Mouse (Mus musculus) midbrain, embryonic 12.5 days (tissue): ENCODE data around the gene Cdyl. TPM values are rescaled to one million over a fixed set of nuclear protein-coding genes. Genes with fewer than 3 reads are reported as not detected.

Source experiments
- ATAC-seq: fragments of 200-750 bp; cut with Nextera tagmentation; 2 replicates; pipeline ENCODE4 v1.8.0; 2017; ENCODE audit warnings: low read depth, moderate TSS enrichment, moderate library complexity; ENCODE audit not compliant: low FRiP score
- H3K27ac ChIP-seq: fragments of 300-500 bp; sonication (generic); replicated peaks from 2 replicates; pipeline ENCODE4 v1.5.1; 2016; ENCODE audit warnings: mild to moderate bottlenecking
- H3K27me3 ChIP-seq: fragments of 300-500 bp; sonication (generic); 2 replicates; pipeline ENCODE4 v1.6.1; 2016; ENCODE audit warnings: mild to moderate bottlenecking
- H3K36me3 ChIP-seq: fragments of 300-500 bp; sonication (generic); 2 replicates; pipeline ENCODE4 v1.6.1; 2016
- H3K4me1 ChIP-seq: fragments of 300-500 bp; sonication (generic); 2 replicates; pipeline ENCODE4 v1.6.1; 2016
- H3K4me2 ChIP-seq: fragments of 300-500 bp; sonication (generic); replicated peaks from 2 replicates; pipeline ENCODE4 v1.6.1; 2016; ENCODE audit warnings: mild to moderate bottlenecking, moderate library complexity
- H3K4me3 ChIP-seq: fragments of 300-500 bp; sonication (generic); 2 replicates; pipeline ENCODE4 v1.5.1; 2016; ENCODE audit warnings: mild to moderate bottlenecking
- H3K9ac ChIP-seq: fragments of 300-500 bp; sonication (generic); replicated peaks from 2 replicates; pipeline ENCODE4 v1.6.1; 2016; ENCODE audit warnings: mild to moderate bottlenecking, moderate library complexity
- H3K9me3 ChIP-seq: fragments of 300-500 bp; sonication (generic); 2 replicates; pipeline ENCODE4 v1.6.1; 2016; ENCODE audit warnings: mild to moderate bottlenecking
- WGBS: fragments of 180-500 bp; shearing (Covaris S2); methylation state at CpG from one replicate; pipeline ENCODE4 v1.1.7; 2016; 5-methylcytosine and 5-hydroxymethylcytosine counted together
- polyA plus RNA-seq: library from polyadenylated mRNA; unstranded; fragments of >200 nt; fragmentation: Nextera tagmentation; extraction: Ambion mirVana; gene quantifications from 2 replicates; pipeline ENCODE4 v1.2.1, GENCODE M21; 2016

The Cdyl gene
- 12.1 and 12.5 TPM in 2 replicates for polyA plus RNA-seq

DNA sequence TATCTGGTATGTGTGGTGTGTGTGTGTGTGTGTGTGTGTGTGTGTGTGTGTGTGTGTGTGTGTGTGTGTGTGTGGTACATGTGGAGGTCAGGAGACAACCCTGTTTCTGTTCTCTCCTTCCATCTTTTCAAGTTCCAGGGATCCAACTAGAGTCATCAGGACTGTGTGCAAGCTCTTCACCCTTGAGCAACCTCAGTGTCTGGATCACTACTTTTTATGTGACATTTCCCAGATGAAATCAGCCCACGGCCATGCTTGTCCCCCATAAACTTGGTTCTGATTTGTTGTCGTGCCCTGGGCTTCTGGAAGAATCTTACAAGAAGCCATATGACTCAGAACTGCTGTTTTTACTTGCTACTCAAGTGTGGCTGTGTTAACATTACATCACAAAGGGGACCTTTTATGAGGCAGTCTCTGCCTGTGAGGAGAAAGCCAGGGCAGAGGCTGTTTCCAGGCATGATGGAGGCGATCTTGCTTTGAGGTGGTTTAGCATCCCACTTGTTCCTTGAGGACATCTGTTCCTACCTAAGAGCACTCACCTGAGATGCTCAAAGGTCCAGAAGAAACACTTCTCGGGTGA lies at the start of gene Cdyl:
TSS of gene Cdyl (plus strand) at position 428 of the 580 bp plus-strand sequence.
- no peaks in the 10 kb centered on the region for H3K27me3 ChIP-seq
- no peaks in the 10 kb centered on the region for H3K36me3 ChIP-seq
- no peaks in the 10 kb centered on the region for H3K4me1 ChIP-seq
- no peak within 1 kb of the TSS for H3K9ac ChIP-seq
- no peaks in the 10 kb centered on the region for H3K9me3 ChIP-seq
- no peak within 1 kb of the TSS for H3K27ac ChIP-seq
- no peak within 1 kb of the TSS for H3K4me2 ChIP-seq
- no peak for ATAC-seq
- H3K4me3 ChIP-seq = no peak within 1 kb of the TSS
- WGBS = 82% methylated on average over 4 of the region's 4 CpGs

DNA sequence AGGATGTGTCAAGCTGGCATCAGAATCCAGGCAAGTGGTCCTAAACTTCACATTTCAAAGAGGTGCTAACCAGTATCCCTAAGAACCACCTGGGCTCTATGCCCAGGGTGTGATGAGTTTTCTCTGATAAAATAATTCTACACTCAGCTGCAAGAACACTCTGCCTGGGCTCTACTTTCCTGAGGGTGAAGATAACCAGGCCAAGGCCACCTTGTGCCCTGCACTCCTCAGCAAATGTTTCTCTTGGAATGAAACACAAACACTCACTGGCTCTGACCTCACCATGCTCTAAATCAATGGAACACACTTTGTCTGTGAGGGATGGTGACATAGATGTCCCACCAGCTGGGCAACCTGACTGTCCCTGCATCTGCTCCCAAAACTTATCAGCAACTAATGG lies 48.9 kb upstream of the Cdyl start:
- no peak overlapping the region for H3K9ac ChIP-seq
- H3K4me1 ChIP-seq = no peaks in the 10 kb centered on the region
- no peak overlapping the region for H3K4me3 ChIP-seq
- ATAC-seq = no peak
- H3K4me2 ChIP-seq = no peak overlapping the region
- no peaks in the 10 kb centered on the region for H3K36me3 ChIP-seq
- no peaks in the 10 kb centered on the region for H3K9me3 ChIP-seq
- no peak overlapping the region for H3K27ac ChIP-seq
- no peaks in the 10 kb centered on the region for H3K27me3 ChIP-seq

DNA sequence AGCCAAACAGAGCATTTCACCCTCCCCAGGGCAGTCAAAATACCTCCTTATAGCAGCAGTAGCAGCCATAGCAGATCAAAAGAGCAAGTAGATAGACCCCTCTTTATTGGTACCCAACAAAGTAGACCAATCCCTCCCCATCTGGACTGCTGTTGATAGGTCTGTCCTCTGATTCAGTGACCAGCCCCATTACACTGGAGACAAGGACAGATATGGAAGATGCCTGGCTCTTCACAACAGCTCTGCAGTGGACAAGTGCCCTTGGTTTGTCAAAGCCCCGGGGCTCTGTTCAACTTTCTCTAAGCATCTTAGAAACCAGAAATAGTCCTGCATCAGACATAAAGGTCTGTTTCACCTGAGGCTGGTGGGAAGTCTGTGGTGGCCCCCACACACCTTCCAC lies 47.1 kb upstream of the Cdyl start:
- 89% methylated on average over 1 of the region's 1 CpGs for WGBS
- no peak overlapping the region for H3K4me2 ChIP-seq
- no peak overlapping the region for H3K27ac ChIP-seq
- H3K27me3 ChIP-seq = no peaks in the 10 kb centered on the region
- ATAC-seq = no peak
- H3K36me3 ChIP-seq = no peaks in the 10 kb centered on the region
- no peak overlapping the region for H3K9ac ChIP-seq
- H3K4me3 ChIP-seq = no peak overlapping the region
- no peaks in the 10 kb centered on the region for H3K9me3 ChIP-seq
- no peaks in the 10 kb centered on the region for H3K4me1 ChIP-seq

DNA sequence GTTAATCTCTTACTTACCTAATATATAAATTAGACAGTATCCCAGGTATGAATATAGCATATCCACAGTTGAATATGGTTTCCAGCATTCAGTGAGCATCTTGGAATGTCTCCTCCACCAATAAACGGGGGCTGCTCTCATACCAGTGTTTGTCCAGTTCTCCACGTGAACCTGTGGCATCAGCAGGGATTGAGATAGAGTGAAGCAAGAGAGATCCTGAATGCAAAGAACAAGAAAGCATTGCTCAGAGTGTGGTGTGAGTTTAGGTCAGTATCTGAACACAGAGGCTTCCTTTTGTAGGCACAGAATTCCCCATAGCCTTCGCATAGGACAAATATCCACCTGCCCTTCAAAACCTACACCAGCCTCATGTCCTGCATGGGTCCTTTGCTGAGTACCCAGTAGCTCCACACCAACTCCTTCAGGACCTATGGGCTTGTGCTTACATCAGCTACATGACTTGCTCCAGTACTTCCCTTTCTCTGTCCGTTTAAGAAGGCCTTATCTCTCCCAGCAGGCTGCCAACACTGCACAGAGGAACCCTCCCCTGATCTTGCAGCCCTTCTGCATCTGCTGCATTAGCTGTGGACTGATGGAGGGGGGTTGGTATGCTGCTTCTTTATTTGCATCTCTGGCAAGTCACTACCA lies 44.7 kb upstream of the Cdyl start:
- 74% methylated on average over 4 of the region's 4 CpGs for WGBS
- Histone ChIP-seq H3K27me3 (no peaks in the 10 kb centered on the region), H3K36me3 (no peaks in the 10 kb centered on the region), H3K4me2 (no peak overlapping the region), H3K9me3 (no peaks in the 10 kb centered on the region), H3K27ac (no peak overlapping the region), H3K4me1 (no peaks in the 10 kb centered on the region), H3K9ac (no peak overlapping the region), H3K4me3 (no peak overlapping the region)
- ATAC-seq = no peak

DNA sequence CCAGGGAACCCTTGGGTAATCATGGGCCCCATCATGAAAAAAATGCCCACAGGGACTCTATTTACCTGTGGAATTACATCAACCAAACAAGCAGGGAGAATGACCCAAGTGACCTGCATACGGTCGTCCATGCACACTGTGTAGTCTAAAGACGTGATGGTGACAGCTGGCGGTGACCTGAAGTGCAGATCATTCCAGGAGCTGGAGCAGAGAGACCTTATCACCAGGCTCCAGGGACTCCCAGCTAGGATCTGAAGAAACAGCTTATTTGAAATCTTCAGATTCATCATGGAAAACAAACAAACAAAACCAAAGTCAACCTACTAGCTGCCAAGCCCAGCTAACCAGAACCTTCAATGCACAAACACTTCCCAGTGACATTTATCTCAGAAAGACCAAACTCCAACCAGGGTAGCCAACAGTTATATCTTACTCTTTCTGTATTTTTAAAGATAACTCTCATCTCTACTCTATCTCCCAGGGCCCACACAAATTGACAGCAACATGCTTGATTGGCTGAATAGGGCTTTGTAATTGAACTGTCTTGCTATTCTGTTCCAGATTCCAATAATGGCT lies 43.0 kb upstream of the Cdyl start:
- no peak overlapping the region for H3K4me3 ChIP-seq
- 86% methylated on average over 4 of the region's 4 CpGs for WGBS
- H3K9me3 ChIP-seq = no peaks in the 10 kb centered on the region
- H3K27me3 ChIP-seq = no peaks in the 10 kb centered on the region
- no peaks in the 10 kb centered on the region for H3K36me3 ChIP-seq
- H3K27ac ChIP-seq = no peak overlapping the region
- H3K9ac ChIP-seq = no peak overlapping the region
- no peaks in the 10 kb centered on the region for H3K4me1 ChIP-seq
- ATAC-seq = no peak
- H3K4me2 ChIP-seq = no peak overlapping the region

DNA sequence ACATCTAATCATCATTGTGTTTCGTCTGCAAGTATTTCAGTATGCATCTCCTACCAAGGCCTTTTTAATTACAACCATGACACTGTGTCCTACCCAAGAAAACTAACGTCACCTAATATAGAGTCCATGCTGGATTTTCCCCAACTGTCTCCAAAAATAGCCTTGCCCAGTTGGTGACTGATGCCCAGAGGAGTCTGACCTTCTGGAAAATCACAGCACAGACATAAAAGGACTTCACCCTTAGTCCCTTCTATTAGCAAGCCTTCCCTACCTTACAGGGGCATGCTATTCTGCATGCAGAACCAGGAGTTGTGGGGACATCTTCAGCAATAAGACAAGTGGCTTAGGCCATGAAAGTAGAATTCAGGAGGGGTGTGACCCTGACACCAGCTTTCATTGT lies 40.3 kb upstream of the Cdyl start:
- H3K4me3 ChIP-seq = no peak overlapping the region
- H3K27me3 ChIP-seq = no peaks in the 10 kb centered on the region
- no peak for ATAC-seq
- WGBS = 90% methylated on average over 2 of the region's 2 CpGs
- no peaks in the 10 kb centered on the region for H3K9me3 ChIP-seq
- H3K4me2 ChIP-seq = no peak overlapping the region
- no peak overlapping the region for H3K9ac ChIP-seq
- no peaks in the 10 kb centered on the region for H3K4me1 ChIP-seq
- H3K27ac ChIP-seq = no peak overlapping the region
- H3K36me3 ChIP-seq = no peaks in the 10 kb centered on the region

DNA sequence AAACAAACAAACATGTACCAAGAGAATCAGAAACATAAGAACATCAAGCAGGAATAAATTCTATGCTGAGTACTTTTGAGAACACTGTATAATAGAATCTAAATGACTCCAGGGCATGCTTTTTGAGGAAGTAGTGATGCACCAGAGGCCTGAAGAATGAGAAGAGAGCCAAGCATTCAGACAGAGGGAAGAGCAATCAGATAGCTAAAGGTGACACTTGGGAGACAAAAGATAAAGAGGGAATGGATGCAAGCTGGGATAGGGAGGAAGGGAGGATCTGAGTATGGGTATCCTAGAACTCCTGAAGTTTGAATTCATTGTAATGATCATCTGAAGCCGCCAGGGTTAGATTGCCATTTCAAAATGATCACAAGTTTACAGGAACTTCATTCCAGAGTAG lies 38.9 kb upstream of the Cdyl start:
- H3K27ac ChIP-seq = no peak overlapping the region
- no peaks in the 10 kb centered on the region for H3K27me3 ChIP-seq
- WGBS = 71% methylated on average over 1 of the region's 1 CpGs
- no peak overlapping the region for H3K4me3 ChIP-seq
- H3K36me3 ChIP-seq = no peaks in the 10 kb centered on the region
- H3K9ac ChIP-seq = no peak overlapping the region
- ATAC-seq = no peak
- H3K4me1 ChIP-seq = no peaks in the 10 kb centered on the region
- H3K4me2 ChIP-seq = no peak overlapping the region
- no peaks in the 10 kb centered on the region for H3K9me3 ChIP-seq

DNA sequence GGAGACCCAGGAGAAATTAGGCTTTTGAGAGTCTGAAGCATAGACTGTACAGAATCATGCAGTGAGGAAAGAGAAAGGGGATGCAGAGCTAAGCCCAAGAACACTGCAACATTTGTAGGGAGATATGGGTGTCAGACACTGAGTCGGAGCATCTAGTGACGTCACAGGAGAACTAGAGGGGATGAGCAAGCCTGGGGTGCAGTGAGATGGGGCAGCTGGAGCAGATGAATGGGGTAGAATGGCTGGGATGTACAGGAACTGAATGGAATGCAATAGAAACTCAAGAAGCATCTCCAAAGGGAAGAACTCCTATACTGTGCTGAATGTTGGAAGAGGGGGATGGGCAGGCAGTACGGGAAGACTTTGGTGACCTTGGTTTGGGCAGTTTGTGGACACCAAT lies 34.8 kb upstream of the Cdyl start:
- no peak for ATAC-seq
- no peaks in the 10 kb centered on the region for H3K36me3 ChIP-seq
- H3K27me3 ChIP-seq = no peaks in the 10 kb centered on the region
- H3K27ac ChIP-seq = no peak overlapping the region
- no peak overlapping the region for H3K4me3 ChIP-seq
- 95% methylated on average over 3 of the region's 3 CpGs for WGBS
- H3K4me2 ChIP-seq = no peak overlapping the region
- H3K9ac ChIP-seq = no peak overlapping the region
- H3K4me1 ChIP-seq = no peaks in the 10 kb centered on the region
- H3K9me3 ChIP-seq = no peaks in the 10 kb centered on the region

DNA sequence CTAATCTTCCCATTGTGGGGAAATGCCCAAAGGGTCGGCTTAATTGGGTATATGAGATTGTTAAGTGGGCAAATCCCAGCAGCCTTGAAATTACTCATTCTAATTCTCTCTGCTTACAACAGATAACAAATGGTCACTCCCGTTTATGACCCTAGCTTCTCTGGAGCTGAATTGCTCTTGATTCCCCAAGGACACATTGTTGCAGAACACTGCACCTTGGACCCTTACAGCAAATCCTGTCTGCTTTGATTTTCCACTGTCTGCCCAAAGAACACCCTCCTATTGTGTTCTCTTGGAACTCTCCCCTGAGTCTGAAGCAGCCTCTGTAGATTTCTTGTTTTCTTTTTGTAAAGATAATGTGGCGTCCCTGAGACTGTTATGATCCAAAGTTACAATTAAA lies 34.1 kb upstream of the Cdyl start:
- Histone ChIP-seq H3K4me1 (no peaks in the 10 kb centered on the region), H3K9ac (no peak overlapping the region), H3K36me3 (no peaks in the 10 kb centered on the region), H3K27me3 (no peaks in the 10 kb centered on the region), H3K9me3 (no peaks in the 10 kb centered on the region), H3K4me2 (no peak overlapping the region), H3K27ac (no peak overlapping the region), H3K4me3 (no peak overlapping the region)
- ATAC-seq = no peak
- 62% methylated on average over 3 of the region's 3 CpGs for WGBS

DNA sequence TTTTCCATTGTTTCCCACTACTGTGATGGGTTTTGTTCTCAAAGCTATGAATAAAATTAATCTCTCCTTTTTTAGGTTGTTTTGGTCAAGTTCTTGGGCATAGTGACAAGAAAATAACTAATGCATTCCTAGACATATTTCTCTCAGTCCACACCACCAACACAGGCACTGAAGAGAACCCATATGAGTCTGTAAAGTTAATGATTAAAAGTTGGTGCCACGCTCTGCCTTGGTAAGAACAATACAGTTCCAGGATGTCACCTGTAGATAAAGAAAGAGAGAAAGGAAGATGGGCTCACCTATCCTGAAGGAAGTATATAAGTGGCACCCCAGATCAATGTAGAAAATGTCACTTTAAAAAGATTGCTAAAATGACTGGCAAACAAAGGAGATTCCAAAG lies 32.3 kb upstream of the Cdyl start:
- no peak overlapping the region for H3K9ac ChIP-seq

DNA sequence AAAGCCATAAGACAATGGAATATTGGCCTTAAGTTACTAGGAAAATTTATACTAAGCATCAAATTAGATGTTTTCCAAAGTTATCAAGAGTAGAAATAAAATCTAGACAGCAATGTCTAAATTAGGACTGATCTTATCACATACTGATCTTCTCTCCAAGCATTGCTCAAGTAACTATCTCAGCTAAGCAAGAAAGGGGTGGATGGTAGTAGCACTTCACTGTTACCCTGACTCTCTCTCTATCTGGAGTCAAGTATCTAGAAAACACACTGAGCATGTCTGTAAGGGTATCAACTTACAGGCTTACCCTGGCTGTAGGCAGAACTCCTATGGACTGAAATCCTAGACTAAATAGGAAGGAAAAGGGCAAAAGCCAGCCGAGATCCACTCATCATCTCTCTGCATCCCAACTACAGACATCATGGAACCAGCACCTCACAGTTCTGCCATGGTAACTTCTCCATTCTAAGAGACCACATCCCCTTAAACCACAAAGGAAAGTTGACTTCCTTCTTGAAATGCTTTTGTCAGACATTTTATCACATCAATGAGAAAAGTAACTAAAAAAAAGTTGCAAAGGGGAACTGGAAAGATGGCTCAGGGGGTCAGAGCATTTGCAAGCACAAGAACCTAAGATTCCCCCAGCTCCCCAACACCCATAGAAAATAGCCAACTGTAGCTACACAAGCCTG lies 12.4 kb upstream of the Cdyl start:
- no peak for ATAC-seq
- Histone ChIP-seq H3K27ac (no peak overlapping the region), H3K27me3 (no peaks in the 10 kb centered on the region), H3K9me3 (no peaks in the 10 kb centered on the region), H3K4me1 (no peaks in the 10 kb centered on the region), H3K4me2 (no peak overlapping the region), H3K36me3 (no peaks in the 10 kb centered on the region), H3K9ac (no peak overlapping the region), H3K4me3 (no peak overlapping the region)
- WGBS = 91% methylated on average over 1 of the region's 1 CpGs

More for the DNA sequence above, 32.3 kb upstream of the Cdyl start:
- Histone ChIP-seq H3K9me3 (no peaks in the 10 kb centered on the region), H3K36me3 (no peaks in the 10 kb centered on the region), H3K4me3 (no peak overlapping the region), H3K4me1 (no peaks in the 10 kb centered on the region), H3K27ac (no peak overlapping the region), H3K27me3 (no peaks in the 10 kb centered on the region), H3K4me2 (no peak overlapping the region)
- 88% methylated on average over 1 of the region's 1 CpGs for WGBS
- no peak for ATAC-seq

DNA sequence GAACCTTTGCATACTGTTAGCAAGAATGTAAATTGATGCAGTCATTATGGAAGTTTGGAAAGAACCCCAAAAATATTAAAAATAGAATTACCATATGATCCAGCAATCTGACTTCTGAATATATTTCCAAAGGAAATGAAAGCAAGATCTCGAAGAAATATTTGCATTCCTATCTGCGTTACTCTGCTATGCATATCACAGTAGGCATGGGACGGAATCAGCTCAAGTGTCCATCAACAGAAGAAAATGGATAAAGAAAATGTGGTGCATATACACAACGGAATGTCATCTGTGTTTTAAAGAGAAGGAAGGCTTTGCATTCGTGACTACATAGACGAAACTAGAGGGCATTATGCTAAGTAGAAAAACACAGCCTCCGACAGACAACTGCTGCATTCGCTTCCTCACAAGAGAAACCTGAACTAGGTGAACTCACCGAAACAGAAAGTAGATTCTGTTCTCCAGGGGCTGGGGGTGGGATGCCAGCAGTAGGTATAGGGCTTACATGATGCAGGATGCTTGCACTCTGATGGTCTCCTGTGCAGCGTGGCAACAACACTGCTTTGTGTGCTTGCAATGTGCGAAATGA lies 9.3 kb upstream of the Cdyl start:
- ATAC-seq = no peak
- H3K27me3 ChIP-seq = no peaks in the 10 kb centered on the region
- no peak overlapping the region for H3K4me2 ChIP-seq
- 84% methylated on average over 11 of the region's 11 CpGs for WGBS
- H3K9me3 ChIP-seq = no peaks in the 10 kb centered on the region
- H3K4me1 ChIP-seq = no peaks in the 10 kb centered on the region
- no peak overlapping the region for H3K27ac ChIP-seq
- H3K4me3 ChIP-seq = no peak overlapping the region
- H3K36me3 ChIP-seq = no peaks in the 10 kb centered on the region
- no peak overlapping the region for H3K9ac ChIP-seq
